ENCODE assay signal across 23 mouse cellular contexts in the genomic region with DNA sequence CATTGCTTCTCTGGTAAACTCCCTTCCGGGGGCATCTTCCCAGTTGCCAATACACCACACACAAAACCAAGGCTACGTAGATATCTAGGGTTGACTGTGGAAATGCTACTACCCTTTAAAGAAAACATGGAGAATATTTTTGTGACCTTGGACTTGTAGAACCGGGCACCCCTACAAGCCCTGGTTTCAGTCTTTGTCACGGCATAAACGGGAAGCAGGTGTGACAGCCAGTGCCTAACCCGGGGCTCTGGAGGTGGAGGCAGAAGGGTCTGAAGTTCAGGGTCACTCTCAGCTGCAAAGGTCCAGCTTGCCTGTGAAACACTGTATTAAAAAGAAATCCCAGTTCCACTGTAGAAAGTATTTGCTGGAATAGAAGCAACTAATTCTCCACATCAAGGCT.
"Had no signal": no experiment of that assay in that cellular context is flagged by ENCODE, and none has a peak within 500 bp of the region (broad histone marks: within the 10 kb centered on the region; RNA-seq: fewer than 3 reads in every experiment).

No protein-coding gene starts in this region.

- H3K9me3 ChIP-seq: heart, embryonic 13.5 days; heart, embryonic 15.5 days; hindbrain, embryonic 13.5 days; hindbrain, embryonic 15.5 days; limb, embryonic 13.5 days; limb, embryonic 15.5 days; liver, embryonic 13.5 days; liver, embryonic 15.5 days had no signal

- ATAC-seq: hindbrain, postnatal 0 days; intestine, embryonic 16.5 days had no signal

- H3K27ac ChIP-seq: heart, adult 2 months; heart, embryonic 13.5 days; heart, embryonic 15.5 days; hindbrain, embryonic 13.5 days; hindbrain, embryonic 15.5 days; hindbrain, postnatal 0 days; limb, embryonic 13.5 days; limb, embryonic 15.5 days; liver, embryonic 13.5 days; liver, embryonic 15.5 days had no signal

- DNase-seq: gastrocnemius, postnatal 14 days; gastrocnemius, postnatal 36 days; heart, adult 11 months; heart, adult 2 months; heart, postnatal 14 days; heart, postnatal 36 days; kidney, adult 11 months; kidney, adult 9 months; kidney, postnatal 10 days; layer of hippocampus, adult 9-11 months; layer of hippocampus, postnatal 36 days; left cerebral cortex, postnatal 4 days; liver, embryonic 13.5 days had no signal

- H3K27me3 ChIP-seq: heart, embryonic 13.5 days; heart, embryonic 15.5 days; hindbrain, embryonic 13.5 days; hindbrain, embryonic 15.5 days; limb, embryonic 13.5 days; limb, embryonic 15.5 days; liver, embryonic 13.5 days; liver, embryonic 15.5 days had no signal

- H3K4me2 ChIP-seq: heart, embryonic 11.5 days; heart, embryonic 13.5 days; heart, embryonic 15.5 days; hindbrain, embryonic 13.5 days; hindbrain, embryonic 15.5 days; limb, embryonic 13.5 days; limb, embryonic 15.5 days; liver, embryonic 13.5 days; liver, embryonic 15.5 days had no signal

- H3K36me3 ChIP-seq: heart, embryonic 15.5 days; limb, embryonic 13.5 days; limb, embryonic 15.5 days; liver, embryonic 13.5 days; liver, embryonic 15.5 days had no signal

- H3K9ac ChIP-seq: heart, embryonic 13.5 days; heart, embryonic 15.5 days; hindbrain, embryonic 13.5 days; hindbrain, embryonic 15.5 days; limb, embryonic 13.5 days; limb, embryonic 15.5 days; liver, embryonic 13.5 days; liver, embryonic 15.5 days had no signal

- H3K4me1 ChIP-seq: hindbrain, embryonic 15.5 days; liver, embryonic 13.5 days had no signal

- H3K4me3 ChIP-seq: heart, adult 2 months; heart, embryonic 13.5 days; heart, embryonic 15.5 days; hindbrain, embryonic 13.5 days; hindbrain, embryonic 15.5 days; limb, embryonic 13.5 days; limb, embryonic 15.5 days; liver, embryonic 13.5 days; liver, embryonic 15.5 days had no signal
